Mouse (Mus musculus): Measurements from ENCODE around the gene Gfod1. TPM values are rescaled to one million over a fixed set of nuclear protein-coding genes. Genes with fewer than 3 reads are reported as not detected.
A peak's percentile ranks its signal among the peaks of the same experiment; 100 is the strongest.

Gene Gfod1
- polyA plus RNA-seq, 1 experiment: 0.01 TPM

GRCm38 (mm10) chr13:43253526-43253925 lies 50.4 kb downstream of the Gfod1 start:
- TF ChIP-seq GATA1 (IDR thresholded peaks at IDR 0.05; ENCODE audit: low read length): no peak

- TF ChIP-seq GATA1 (IDR thresholded peaks at IDR 0.05; ENCODE audit: low read length): no peak
Measured at GRCm38 (mm10) chr13:43252105-43252790, 51.7 kb downstream of the Gfod1 start.

GRCm38 (mm10) chr13:43251391-43251790 lies 52.6 kb downstream of the Gfod1 start:
- no peak for TF ChIP-seq GATA1 (IDR thresholded peaks at IDR 0.05; ENCODE audit: low read length)

GRCm38 (mm10) chr13:43250653-43251052 lies 53.3 kb downstream of the Gfod1 start:
- TF ChIP-seq GATA1 (IDR thresholded peaks at IDR 0.05; ENCODE audit: low read length): no peak

GRCm38 (mm10) chr13:43250106-43250505 lies 53.9 kb downstream of the Gfod1 start:
- TF ChIP-seq GATA1 (IDR thresholded peaks at IDR 0.05; ENCODE audit: low read length): no peak

GRCm38 (mm10) chr13:43248381-43248780 lies 55.6 kb downstream of the Gfod1 start:
- no peak for TF ChIP-seq GATA1 (IDR thresholded peaks at IDR 0.05; ENCODE audit: low read length)

GRCm38 (mm10) chr13:43246876-43247275 lies 57.1 kb downstream of the Gfod1 start:
- TF ChIP-seq GATA1 (IDR thresholded peaks at IDR 0.05; ENCODE audit: low read length): no peak

- TF ChIP-seq GATA1 (IDR thresholded peaks at IDR 0.05; ENCODE audit: low read length): no peak
Measured at GRCm38 (mm10) chr13:43243793-43244192, 60.2 kb downstream of the Gfod1 start.

GRCm38 (mm10) chr13:43243240-43243639 lies 60.7 kb downstream of the Gfod1 start:
- no peak for TF ChIP-seq GATA1 (IDR thresholded peaks at IDR 0.05; ENCODE audit: low read length)

GRCm38 (mm10) chr13:43241750-43242149 lies 62.2 kb downstream of the Gfod1 start:
- no peak for TF ChIP-seq GATA1 (IDR thresholded peaks at IDR 0.05; ENCODE audit: low read length)

- TF ChIP-seq GATA1 (IDR thresholded peaks at IDR 0.05; ENCODE audit: low read length): no peak
Measured at GRCm38 (mm10) chr13:43241069-43241468, 62.9 kb downstream of the Gfod1 start.

- TF ChIP-seq GATA1 (IDR thresholded peaks at IDR 0.05; ENCODE audit: low read length): no peak
Measured at GRCm38 (mm10) chr13:43239790-43240216, 64.2 kb downstream of the Gfod1 start.

- no peak for TF ChIP-seq GATA1 (IDR thresholded peaks at IDR 0.05; ENCODE audit: low read length)
Measured at GRCm38 (mm10) chr13:43236630-43237029, 67.3 kb downstream of the Gfod1 start.

- TF ChIP-seq GATA1 (IDR thresholded peaks at IDR 0.05; ENCODE audit: low read length): no peak
Measured at GRCm38 (mm10) chr13:43235982-43236381, 68.0 kb downstream of the Gfod1 start.

- TF ChIP-seq GATA1 (IDR thresholded peaks at IDR 0.05; ENCODE audit: low read length): peak; percentile 92
Measured at GRCm38 (mm10) chr13:43235586-43235910, 68.4 kb downstream of the Gfod1 start.

GRCm38 (mm10) chr13:43234869-43235585 lies 68.9 kb downstream of the Gfod1 start:
- no peak for TF ChIP-seq GATA1 (IDR thresholded peaks at IDR 0.05; ENCODE audit: low read length)

GRCm38 (mm10) chr13:43233331-43233730 lies 70.6 kb downstream of the Gfod1 start:
- TF ChIP-seq GATA1 (IDR thresholded peaks at IDR 0.05; ENCODE audit: low read length): no peak

Measured in G1E-ER4 (cell line).